Mouse (Mus musculus) testis, adult 2 months (tissue): Measurements from ENCODE around the gene Fam19a4.

Source experiments
- CTCF ChIP-seq: fragments of 200-500 bp; IDR thresholded peaks from 2 replicates; pipeline ENCODE4 v1.5.1; 2012; ENCODE audit warnings: low read depth, mild to moderate bottlenecking, inconsistent platforms, low read length, moderate library complexity; ENCODE audit not compliant: control insufficient read depth, insufficient read depth, insufficient replicate concordance
- POLR2A ChIP-seq: fragments of 200-500 bp; IDR thresholded peaks from 2 replicates; pipeline ENCODE4 v1.6.1; 2012; ENCODE audit warnings: low read depth, mild to moderate bottlenecking, inconsistent platforms, low read length, moderate library complexity; ENCODE audit not compliant: control insufficient read depth

- TF ChIP-seq CTCF (no peak), POLR2A (no peak)
Observed at GRCm38 (mm10) chr6:97101190-97101957, 41.2 kb upstream of the Fam19a4 start.
